Mouse (Mus musculus) CD4-positive, CD25-positive, alpha-beta regulatory T cell, adult 2 months (primary cell): ENCODE data around the gene Klhdc8a.
A peak's percentile ranks its signal among the peaks of the same experiment; 100 is the strongest.
"Not testable (repeated sequence)": the region's sequence is repeated elsewhere in the genome, so short reads cannot be mapped to it uniquely, and the experiment has no call there.

Source experiments
- DNase-seq: peaks from one replicate; pipeline ENCODE4 v3.0.0-alpha.2; 2012; ENCODE audit warnings: low read depth, low spot score

The Klhdc8a gene

DNA sequence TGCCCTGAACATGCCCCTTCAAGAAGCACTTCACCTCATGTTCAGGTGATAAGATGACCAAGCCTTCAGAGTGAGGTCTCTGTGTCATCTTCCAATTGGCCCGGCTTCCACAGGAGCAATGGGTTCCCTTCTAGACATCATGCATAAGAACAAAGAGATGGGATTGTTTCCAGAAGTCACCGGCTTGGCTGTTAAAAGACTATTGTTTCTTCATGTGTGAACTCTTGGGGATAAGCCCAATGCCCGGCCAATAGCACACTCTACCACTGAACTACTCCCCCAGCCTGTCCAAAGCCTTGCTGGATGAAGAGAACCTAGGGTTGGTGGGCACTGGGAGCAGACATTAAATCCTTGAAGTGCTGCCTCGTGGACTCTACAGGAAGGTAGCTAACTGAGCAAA is 47.1 kb downstream of the Klhdc8a start:
- no peak for DNase-seq

DNA sequence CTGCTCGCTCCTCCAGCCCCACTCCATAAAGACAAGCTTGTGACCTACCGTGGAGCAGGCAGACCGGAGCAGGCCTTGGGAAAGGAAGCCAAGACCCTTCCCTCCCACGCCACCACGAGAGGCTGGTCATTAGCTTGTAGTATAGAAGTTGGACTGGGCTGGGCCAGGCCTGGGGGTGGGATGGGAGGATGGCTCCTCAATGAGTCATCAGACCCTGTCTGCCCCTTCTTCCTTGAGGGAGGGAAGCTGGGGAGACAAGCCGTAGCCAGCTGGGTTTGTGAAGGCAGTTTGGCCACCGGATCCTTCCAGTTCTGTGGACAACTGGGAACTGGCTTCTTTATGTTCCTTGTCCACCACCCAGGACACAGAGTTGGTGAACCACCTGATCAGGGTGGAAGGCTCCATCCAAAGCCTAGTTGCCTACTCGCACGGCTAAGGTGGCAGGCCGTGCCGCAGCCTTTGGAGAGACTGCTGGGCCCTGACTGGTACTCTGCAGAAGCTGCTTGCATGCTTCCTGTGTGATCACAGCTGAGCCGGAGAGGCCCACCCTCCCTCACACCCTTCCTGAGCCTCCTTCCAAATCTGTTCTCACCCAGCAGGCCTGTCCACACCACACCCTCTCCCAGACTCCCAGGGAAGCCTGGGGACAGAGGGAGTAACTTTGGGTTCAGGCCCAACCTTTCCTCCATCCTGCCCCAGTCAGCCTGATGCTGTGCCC is 47.9 kb downstream of the Klhdc8a start:
- no peak for DNase-seq

DNA sequence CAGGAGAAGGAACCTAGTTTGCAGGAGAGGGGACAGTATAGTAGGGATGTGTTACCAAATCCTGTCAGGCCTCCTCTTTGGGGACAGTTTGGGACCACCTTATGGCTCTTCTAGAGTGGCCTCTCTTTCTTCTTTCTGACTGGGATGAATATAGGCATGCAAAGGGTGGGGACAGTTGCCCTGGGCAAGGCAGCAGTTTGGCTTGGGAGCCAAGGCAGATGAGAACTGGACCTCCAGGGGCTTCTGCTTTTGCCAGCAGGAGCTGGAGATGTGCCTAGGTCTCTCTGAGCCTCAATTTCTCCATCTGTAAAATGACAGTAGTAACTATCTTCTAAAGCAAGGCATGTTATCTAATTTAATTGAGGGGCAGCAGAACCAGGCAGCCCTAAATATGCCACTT is 48.5 kb downstream of the Klhdc8a start:
- no peak for DNase-seq

DNA sequence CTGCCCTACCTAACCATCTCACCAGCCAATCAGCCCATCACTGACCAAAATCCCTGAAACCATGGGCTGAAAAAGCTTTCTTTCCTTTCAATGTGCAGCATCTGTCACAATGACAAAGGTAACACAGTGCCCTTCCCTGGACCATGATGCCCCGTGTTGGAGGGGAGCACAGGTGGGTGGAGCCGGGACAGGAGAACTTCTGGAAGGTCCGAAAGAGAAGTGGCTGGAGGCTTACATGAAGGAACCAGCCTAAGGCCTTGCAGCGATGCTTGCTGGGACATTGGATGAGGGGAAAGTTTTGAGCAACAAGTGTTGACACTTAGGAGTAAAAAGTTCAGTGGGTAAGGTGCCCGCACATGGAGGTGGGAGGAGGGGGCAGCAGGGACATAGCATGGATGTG is 50.0 kb downstream of the Klhdc8a start:
- DNase-seq = no peak

DNA sequence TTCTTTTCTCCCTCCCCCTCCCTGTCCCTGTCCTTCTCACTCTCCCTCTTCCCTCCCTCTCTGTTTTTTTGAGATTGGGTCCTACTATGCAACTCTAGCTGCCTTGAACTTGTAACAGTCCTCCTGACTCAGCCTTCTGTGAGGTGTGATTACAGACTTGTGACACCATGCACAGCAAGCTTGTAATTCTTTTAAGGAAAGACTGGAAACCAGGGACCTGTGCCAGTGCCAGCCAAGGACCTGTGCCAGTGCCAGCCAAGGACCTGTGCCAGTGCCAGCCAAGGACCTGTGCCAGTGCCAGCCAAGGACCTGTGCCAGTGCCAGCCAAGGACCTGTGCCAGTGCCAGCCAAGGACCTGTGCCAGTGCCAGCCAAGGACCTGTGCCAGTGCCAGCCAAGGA is 50.6 kb downstream of the Klhdc8a start:
- DNase-seq = not testable (repeated sequence)

DNA sequence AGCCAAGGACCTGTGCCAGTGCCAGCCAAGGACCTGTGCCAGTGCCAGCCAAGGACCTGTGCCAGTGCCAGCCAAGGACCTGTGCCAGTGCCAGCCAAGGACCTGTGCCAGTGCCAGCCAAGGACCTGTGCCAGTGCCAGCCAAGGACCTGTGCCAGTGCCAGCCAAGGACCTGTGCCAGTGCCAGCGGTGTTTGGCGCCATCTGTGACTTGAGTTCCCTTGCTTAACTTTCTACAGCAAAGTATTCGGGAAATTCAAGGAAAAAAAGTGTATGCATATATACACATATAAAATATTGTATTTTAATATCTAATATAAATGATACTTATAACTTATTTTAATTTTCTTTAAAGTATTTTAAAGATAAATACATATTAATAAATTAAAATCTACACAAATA is 51.2 kb downstream of the Klhdc8a start:
- DNase-seq = not testable (repeated sequence)

DNA sequence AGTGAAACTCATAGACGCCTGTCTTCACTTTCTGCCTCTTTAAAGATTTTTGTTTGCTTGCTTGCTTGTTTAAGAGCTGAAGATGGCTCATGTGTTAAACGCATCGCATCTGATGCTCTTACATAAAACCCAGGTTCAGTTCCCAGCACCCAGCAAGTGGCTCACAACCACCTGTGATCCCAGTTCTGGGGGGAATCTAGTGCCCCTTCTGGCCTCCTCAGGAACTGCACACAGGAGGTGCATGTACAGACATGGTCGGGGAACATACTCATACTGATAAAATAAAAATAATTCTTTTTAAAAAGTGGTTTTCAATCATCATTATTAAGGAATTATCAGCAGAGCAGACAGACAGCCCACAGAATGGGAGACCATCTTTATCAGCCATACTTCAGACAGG is 52.6 kb downstream of the Klhdc8a start:
- no peak for DNase-seq

DNA sequence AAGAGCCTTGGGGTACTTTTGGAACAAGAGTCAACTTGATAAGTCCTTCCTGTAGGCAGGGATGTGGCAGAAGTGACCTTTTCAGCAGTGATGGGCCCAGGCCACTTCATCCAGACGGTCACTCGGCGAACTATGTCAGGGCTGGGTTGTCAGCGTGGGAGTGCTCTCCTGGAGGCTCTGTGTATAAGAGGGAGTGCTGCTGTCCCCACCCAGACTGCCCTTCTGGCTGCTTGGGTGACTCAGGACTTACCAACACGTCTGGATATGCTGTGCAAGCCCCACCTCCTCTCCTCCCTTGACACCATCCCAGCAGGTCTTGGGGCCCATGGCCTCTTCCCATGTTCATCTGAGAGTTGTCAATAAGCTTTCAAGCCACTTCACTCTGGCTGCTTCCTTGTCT is 55.0 kb downstream of the Klhdc8a start:
- DNase-seq = no peak

DNA sequence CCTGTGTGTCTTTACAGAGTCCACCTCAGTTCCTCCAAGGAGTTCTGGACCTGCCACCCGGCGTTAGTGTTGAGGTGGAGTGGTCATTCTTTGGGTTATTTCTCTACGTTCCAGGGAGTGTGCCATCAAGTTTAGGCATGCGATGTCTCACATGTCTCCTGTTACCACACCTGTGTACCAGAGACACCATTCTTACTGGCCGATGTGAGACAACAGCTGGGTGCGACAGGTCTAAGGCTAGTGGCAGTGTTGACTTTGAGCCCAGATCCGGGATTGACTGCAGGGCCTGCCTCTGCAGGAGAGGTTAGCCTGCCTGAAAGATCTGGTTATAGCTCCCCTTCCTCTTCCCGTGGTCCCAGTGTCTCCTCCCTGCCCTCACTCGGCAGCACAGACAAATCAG is 55.8 kb downstream of the Klhdc8a start:
- DNase-seq = no peak

DNA sequence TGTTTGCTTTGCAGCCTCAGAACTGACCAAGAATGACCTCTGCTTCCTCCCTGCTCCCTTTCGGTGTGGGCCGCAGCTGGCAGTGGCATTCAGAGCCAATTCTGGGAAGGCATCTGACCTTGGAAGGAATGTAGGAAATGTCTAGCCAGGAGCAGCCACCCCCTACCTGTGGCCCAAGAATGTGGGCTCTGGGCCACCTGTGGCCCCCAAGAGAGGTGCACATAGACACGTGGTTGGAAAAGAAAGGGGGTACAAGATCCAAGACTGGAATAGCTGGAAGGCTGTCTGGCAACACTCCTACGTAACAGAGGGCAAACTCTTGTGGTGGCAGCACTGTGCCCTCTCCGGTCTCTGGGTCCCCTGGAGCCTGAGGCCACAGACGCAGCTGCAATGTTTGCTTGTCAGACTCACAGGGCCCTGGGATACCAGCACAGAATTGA is 56.8 kb downstream of the Klhdc8a start:
- DNase-seq = no peak

DNA sequence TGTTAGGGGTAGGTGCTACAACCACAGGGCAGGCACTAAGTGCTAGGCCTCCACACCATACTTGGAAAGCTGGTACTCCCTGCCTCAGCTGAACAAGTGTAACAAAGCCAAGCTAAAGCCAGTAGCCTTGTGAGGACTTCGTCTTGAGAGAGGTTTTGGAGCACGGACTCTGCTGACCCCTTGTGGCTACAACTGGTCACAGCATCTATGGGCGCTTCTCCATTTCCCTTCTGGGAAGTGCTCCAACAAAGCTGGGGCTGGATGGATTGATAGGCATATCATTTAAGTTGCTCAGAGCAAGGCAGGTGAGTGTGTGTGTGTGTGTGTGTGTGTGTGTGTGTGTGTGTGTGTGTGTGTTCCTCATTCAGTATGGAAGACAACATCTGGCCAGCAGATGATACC is 57.4 kb downstream of the Klhdc8a start:
- DNase-seq = peak; percentile 89

DNA sequence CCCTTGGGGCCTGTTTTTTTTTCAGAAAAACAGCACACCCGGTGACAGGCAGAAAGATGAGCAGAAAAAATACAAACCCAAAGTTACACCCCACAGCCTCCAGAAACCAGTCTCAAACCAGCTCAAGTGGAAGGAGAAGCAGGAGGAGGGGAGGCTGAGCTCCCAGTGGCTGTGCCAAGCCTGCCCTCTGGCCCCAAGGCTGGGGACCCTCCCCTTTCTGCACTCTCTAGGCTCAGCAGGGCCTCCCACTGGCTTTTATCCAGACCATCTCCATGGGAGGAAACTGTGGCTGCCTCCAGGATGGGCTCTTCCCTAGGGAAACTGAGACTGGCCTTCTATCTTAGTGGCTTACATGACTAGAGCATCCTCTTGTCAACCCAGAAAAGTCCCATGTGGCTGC is 58.4 kb downstream of the Klhdc8a start:
- no peak for DNase-seq
